Mouse (Mus musculus) testis, adult 2 months (tissue): ENCODE results near the gene Rpain.

Experiments
- CTCF ChIP-seq: fragments of 200-500 bp; IDR thresholded peaks from 2 replicates; pipeline ENCODE4 v1.5.1; 2012; ENCODE audit warnings: low read depth, mild to moderate bottlenecking, inconsistent platforms, low read length, moderate library complexity; ENCODE audit not compliant: control insufficient read depth, insufficient read depth, insufficient replicate concordance
- POLR2A ChIP-seq: fragments of 200-500 bp; IDR thresholded peaks from 2 replicates; pipeline ENCODE4 v1.6.1; 2012; ENCODE audit warnings: low read depth, mild to moderate bottlenecking, inconsistent platforms, low read length, moderate library complexity; ENCODE audit not compliant: control insufficient read depth

DNA sequence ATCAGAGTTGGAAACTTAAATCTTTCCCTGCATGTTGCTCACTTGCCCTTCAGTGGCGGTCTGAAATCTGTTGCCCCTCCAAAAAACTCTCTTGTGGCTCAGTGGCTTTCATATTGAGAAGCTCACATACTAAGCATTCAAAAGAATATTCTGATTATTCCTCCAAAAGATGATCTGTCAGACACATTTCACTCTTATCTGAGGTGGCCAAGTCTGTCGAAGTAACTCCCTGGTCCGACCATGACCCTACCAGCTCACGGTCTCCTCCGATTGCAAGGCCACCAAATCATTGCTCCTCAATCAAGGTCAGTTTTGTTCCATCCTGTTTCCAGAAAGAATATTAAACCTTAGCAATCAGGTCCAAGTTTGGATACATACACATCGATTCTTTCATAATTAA, 37.0 kb downstream of the Rpain start:
- TF ChIP-seq POLR2A (no peak), CTCF (no peak)
